Mouse (Mus musculus) frontal cortex, postnatal 10 days (tissue): Measurements from ENCODE around the gene Aldoart2.
"Not testable (repeated sequence)": the region's sequence is repeated elsewhere in the genome, so short reads cannot be mapped to it uniquely, and the experiment has no call there.

Source experiments
- DNase-seq, 2 experiments: peaks; one replicate each; pipeline ENCODE4 v3.0.0; 2022; ENCODE audit warnings: low spot score in 2 of 2, mixed read lengths in 1 of 2

Gene Aldoart2

GRCm38 (mm10) chr12:55565206-55565605 is at the start of gene Aldoart2:
Gene Aldoart2, plus strand, starts transcription at chr12:55565239.
- DNase-seq = no peak

- DNase-seq = peak in 1 of 2 experiments; percentile 45
Measured at GRCm38 (mm10) chr12:55518061-55518738, 46.8 kb upstream of the Aldoart2 start.

GRCm38 (mm10) chr12:55526983-55527752 is 37.9 kb upstream of the Aldoart2 start:
- no peak for DNase-seq

GRCm38 (mm10) chr12:55536537-55537135 is 28.4 kb upstream of the Aldoart2 start:
- no peak for DNase-seq

- no peak for DNase-seq
Measured at GRCm38 (mm10) chr12:55537742-55538141, 27.3 kb upstream of the Aldoart2 start.

GRCm38 (mm10) chr12:55538328-55538971 is 26.6 kb upstream of the Aldoart2 start:
- DNase-seq = no peak

- no peak for DNase-seq
Measured at GRCm38 (mm10) chr12:55539157-55539556, 25.9 kb upstream of the Aldoart2 start.

- not testable (repeated sequence) for DNase-seq
Measured at GRCm38 (mm10) chr12:55554901-55555300, 10.1 kb upstream of the Aldoart2 start.

- no peak for DNase-seq
Measured at GRCm38 (mm10) chr12:55557866-55558265, 7.2 kb upstream of the Aldoart2 start.

- DNase-seq = no peak
Measured at GRCm38 (mm10) chr12:55559184-55559855, 5.7 kb upstream of the Aldoart2 start.

GRCm38 (mm10) chr12:55560025-55560690 is 4.9 kb upstream of the Aldoart2 start:
- DNase-seq = no peak

- DNase-seq = no peak
Measured at GRCm38 (mm10) chr12:55563742-55564141, 1.3 kb upstream of the Aldoart2 start.

- DNase-seq = no peak
Measured at GRCm38 (mm10) chr12:55564187-55564963, 664 bp upstream of the Aldoart2 start.

GRCm38 (mm10) chr12:55565867-55566266 is 828 bp downstream of the Aldoart2 start:
- DNase-seq = no peak

- no peak for DNase-seq
Measured at GRCm38 (mm10) chr12:55566837-55567236, 1.8 kb downstream of the Aldoart2 start.

- DNase-seq = no peak
Measured at GRCm38 (mm10) chr12:55568466-55568865, 3.4 kb downstream of the Aldoart2 start.

- DNase-seq = no peak
Measured at GRCm38 (mm10) chr12:55569676-55570075, 4.6 kb downstream of the Aldoart2 start.

- DNase-seq = no peak
Measured at GRCm38 (mm10) chr12:55570646-55571045, 5.6 kb downstream of the Aldoart2 start.

GRCm38 (mm10) chr12:55571181-55571580 is 6.1 kb downstream of the Aldoart2 start:
- no peak for DNase-seq

GRCm38 (mm10) chr12:55571661-55572060 is 6.6 kb downstream of the Aldoart2 start:
- DNase-seq = no peak
